Mouse (Mus musculus) kidney, adult 2 months (tissue): ENCODE measurements around the gene Atad3a. TPM values are rescaled to one million over a fixed set of nuclear protein-coding genes. Genes with fewer than 3 reads are reported as not detected.
A peak's percentile ranks its signal among the peaks of the same experiment; 100 is the strongest.
"Not testable (repeated sequence)": the region's sequence is repeated elsewhere in the genome, so short reads cannot be mapped to it uniquely, and the experiment has no call there.

Experiments
- DNase-seq: peaks from one replicate; pipeline ENCODE4 v3.0.0; 2021
- H3K27ac ChIP-seq: fragments of 200-500 bp; 2 replicates; pipeline ENCODE4 v1.5.1; 2012; ENCODE audit warnings: low read depth, low read length, control low read depth, inconsistent platforms; ENCODE audit not compliant: insufficient read depth
- H3K27me3 ChIP-seq: fragments of 200-500 bp; replicated peaks from 2 replicates; pipeline ENCODE4 v1.6.1; 2012; ENCODE audit warnings: mild to moderate bottlenecking, moderate library complexity, low read length, inconsistent platforms; ENCODE audit not compliant: control insufficient read depth, insufficient read depth
- H3K36me3 ChIP-seq: fragments of 200-500 bp; 2 replicates; pipeline ENCODE4 v1.6.1; 2012; ENCODE audit warnings: mild to moderate bottlenecking, moderate library complexity, low read length, inconsistent platforms; ENCODE audit not compliant: control insufficient read depth, insufficient read depth
- H3K4me1 ChIP-seq: fragments of 200-500 bp; 2 replicates; pipeline ENCODE4 v1.6.1; 2011; ENCODE audit warnings: low read length; ENCODE audit not compliant: control insufficient read depth, insufficient read depth
- H3K4me3 ChIP-seq: fragments of 200-500 bp; 2 replicates; pipeline ENCODE4 v1.5.1; 2011; ENCODE audit warnings: mild to moderate bottlenecking, low read depth, low read length, control low read depth; ENCODE audit not compliant: insufficient read depth
- CTCF ChIP-seq: fragments of 200-500 bp; conservative IDR thresholded peaks from 2 replicates; pipeline ENCODE4 v1.5.1; 2011; ENCODE audit warnings: low read depth, mild to moderate bottlenecking, control low read depth, low read length, moderate library complexity, mixed read lengths; ENCODE audit not compliant: insufficient read depth, insufficient read length
- POLR2A ChIP-seq: fragments of 200-500 bp; IDR thresholded peaks from one replicate; pipeline ENCODE4 v1.6.1; 2011; ENCODE audit warnings: low read depth, low read length, control low read depth
- WGBS: fragments of 180-500 bp; shearing (Covaris S2); methylation state at CpG from one replicate; pipeline ENCODE4 v1.1.7; 2018; 5-methylcytosine and 5-hydroxymethylcytosine counted together
- polyA plus RNA-seq: library from polyadenylated mRNA; depleted of rRNA; stranded (reverse); fragments of >200 nt; gene quantifications from 2 replicates; pipeline ENCODE4 v1.2.3, GENCODE M21; 2012

The Atad3a gene
- polyA plus RNA-seq, 1 experiment, result 130 TPM

DNA sequence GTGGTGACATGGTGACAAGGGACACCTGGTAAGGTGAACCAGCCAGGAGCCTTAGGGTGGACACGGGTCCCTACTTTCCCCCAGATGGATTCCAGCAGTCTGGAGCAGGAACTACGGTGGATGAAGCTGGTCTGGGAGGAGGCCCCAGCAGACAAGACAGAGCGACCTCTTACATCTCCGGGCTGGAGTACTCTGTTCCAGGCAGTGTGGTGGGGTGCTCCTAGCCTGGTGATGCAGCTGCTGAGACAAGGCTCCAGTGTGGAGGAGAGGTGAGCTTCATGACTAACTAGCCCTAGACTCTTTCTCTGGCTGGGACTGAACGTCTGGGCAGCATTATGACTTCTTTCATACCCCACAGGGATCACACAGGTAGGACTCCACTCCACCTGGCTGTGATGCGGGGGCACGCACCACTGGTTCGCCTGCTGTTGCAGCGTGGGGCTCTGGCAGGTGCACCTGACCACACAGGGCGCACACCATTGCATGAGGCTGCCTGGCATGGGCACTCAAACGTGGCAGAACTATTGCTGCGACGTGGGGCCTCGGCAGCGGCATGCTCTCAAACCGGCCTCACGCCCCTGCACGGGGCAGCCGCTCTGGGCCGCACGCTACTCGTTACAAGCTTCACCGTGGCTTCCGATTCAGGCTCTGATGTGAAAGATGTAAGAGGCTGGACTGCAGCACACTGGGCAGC is 30.5 kb upstream of the Atad3a start:
- H3K27me3 ChIP-seq, result no peaks in the 10 kb centered on the region
- peaks cover 12% of the 10 kb centered on the region; the same call in 1 of the 2 replicates for H3K4me1 ChIP-seq
- H3K36me3 ChIP-seq, result no peaks in the 10 kb centered on the region
- DNase-seq, result peak; percentile 57
- H3K27ac ChIP-seq, result peak overlapping the region; percentile 79
- TF ChIP-seq POLR2A (no peak), CTCF (no peak)
- H3K4me3 ChIP-seq, result peak overlapping the region; percentile 36
- WGBS, result 42% methylated on average over 24 of the region's 24 CpGs

DNA sequence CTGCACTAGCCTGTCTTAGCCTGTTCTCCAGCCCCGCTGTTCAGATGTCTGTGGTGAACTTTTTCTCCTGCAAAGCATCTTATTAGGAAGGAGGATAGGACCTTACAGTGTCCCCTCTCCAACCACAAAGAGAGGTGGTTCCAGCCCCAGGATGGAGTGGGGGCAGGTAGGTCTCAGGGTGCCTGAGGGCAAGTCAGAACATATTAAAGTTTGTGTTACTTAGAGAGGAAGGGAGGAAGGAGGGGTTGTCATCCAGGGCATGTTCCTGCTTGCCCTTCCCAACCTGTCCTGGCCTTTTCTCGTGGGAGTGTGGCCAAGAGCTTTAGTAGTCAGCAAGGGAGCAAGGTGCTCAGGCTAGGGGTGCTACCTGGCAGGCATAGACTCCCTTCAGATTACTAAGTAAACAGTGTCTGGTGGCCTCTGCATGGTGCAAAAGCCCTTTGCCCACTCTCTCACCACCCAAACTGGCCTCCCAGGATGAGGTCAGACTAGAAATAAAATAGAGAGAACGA is 29.8 kb upstream of the Atad3a start:
- TF ChIP-seq CTCF (no peak), POLR2A (no peak)
- no peak overlapping the region for H3K4me3 ChIP-seq
- no peaks in the 10 kb centered on the region for H3K27me3 ChIP-seq
- H3K36me3 ChIP-seq, result no peaks in the 10 kb centered on the region
- peak overlapping the region; percentile 79 for H3K27ac ChIP-seq
- H3K4me1 ChIP-seq, result peaks cover 12% of the 10 kb centered on the region; the same call in 1 of the 2 replicates
- peak; percentile 84 for DNase-seq
- 39% methylated on average over 3 of the region's 3 CpGs for WGBS

DNA sequence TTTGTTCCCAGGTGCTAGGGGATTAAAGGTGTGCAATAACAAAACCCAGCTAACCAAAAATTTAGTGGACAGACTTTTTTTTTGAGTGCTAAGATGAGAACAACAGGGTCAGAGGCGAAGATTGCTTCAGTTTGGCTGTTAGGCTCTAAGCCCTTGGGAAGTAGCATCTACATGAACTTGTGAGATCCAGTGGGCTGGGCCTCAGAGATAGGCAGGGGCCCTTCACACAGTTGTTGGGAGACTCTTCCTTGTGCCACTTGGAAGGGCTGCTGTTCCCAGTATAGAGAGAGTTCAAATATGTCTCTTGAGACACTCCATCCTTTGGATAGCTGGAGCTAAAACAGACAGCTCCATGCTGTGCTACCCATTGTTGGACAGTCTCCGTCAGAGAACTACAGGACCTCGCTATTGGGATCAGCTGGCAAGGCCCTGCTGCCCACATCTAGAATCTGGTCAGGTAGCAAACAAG is 29.2 kb upstream of the Atad3a start, which contains the start of gene Ankrd65:
Gene Ankrd65, plus strand, starts transcription at position 419 of the 469 bp plus-strand sequence.
- H3K27me3 ChIP-seq, result no peaks in the 10 kb centered on the region
- no peak for TF ChIP-seq POLR2A
- TF ChIP-seq CTCF, result no peak
- H3K4me3 ChIP-seq, result peak within 1 kb of the TSS; percentile 36; the same call in 1 of the 2 replicates
- H3K27ac ChIP-seq, result peak within 1 kb of the TSS; percentile 79
- H3K4me1 ChIP-seq, result peaks cover 12% of the 10 kb centered on the region; the same call in 1 of the 2 replicates
- WGBS, result 69% methylated on average over 3 of the region's 3 CpGs
- DNase-seq, result no peak
- no peaks in the 10 kb centered on the region for H3K36me3 ChIP-seq

DNA sequence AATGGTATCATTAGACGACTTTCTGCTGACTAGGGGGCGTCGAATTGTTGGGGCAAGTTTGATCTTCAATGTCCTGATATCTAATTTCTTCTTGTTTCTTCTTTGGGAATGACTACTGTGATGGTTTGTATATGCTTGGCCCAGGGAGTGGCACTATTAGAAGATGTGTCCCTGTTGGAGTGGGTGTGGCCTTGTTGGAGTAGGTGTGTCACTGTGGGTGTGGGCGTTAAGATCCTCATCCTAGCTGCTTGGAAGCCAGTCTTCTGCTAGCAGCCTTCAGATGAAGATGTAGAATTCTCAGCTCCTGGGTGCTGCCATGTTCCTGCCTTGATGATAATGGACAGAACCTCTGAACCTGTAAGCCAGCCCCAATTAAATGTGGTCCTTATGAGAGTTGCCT is 27.9 kb upstream of the Atad3a start:
- peaks cover 15% of the 10 kb centered on the region; the same call in 1 of the 2 replicates for H3K4me1 ChIP-seq
- 87% methylated on average over 4 of the region's 4 CpGs for WGBS
- not testable (repeated sequence) for H3K27me3 ChIP-seq, H3K36me3 ChIP-seq, DNase-seq, H3K4me3 ChIP-seq, H3K27ac ChIP-seq

DNA sequence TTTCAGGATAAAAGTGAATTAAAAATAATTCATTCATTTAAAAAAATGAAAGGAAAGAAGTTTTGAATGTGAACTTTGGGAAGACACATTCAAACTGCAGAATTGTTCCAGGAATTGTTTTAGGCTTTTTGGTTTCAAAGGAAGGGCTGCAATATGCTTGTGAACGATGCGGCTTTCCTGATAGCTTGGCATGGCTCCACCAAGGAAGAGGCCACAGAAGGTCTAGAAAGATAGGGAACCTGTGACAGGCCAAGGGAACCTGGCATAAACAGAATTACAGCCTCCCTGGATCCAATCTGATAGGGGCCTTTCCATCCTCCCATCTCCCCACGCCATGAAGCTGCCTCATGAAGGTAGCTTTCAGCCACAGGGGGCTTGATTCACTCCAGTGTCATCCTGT is 27.4 kb upstream of the Atad3a start:
- TF ChIP-seq POLR2A (no peak), CTCF (no peak)
- WGBS, result 83% methylated on average over 3 of the region's 3 CpGs
- no peaks in the 10 kb centered on the region for H3K36me3 ChIP-seq

DNA sequence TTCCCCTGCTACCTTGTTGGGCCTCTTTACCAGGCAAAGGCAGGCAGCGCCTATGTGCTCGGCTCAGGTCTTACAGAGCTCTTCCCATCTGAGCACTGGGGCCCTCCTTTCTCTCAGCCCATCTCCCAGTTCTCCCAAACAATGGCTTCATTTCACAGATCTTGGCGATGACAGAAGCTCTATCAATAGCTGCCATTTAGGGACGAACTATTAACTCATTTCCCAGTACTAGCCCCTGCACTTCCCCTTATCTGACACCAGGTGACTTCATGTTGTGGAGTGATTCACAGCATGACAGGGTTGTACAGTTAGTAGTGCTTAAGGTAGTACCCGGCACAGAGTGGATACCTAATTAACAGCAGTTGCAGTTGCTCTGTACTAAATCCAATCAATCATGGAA is 24.9 kb upstream of the Atad3a start, which contains the start of gene Tmem88b:
Gene Tmem88b, minus strand, starts transcription at position 56 of the 400 bp plus-strand sequence.
- Histone ChIP-seq H3K27me3 (no peaks in the 10 kb centered on the region), H3K4me3 (no peak within 1 kb of the TSS), H3K36me3 (no peaks in the 10 kb centered on the region), H3K27ac (no peak within 1 kb of the TSS; the same call in 1 of the 2 replicates), H3K4me1 (peaks cover 14% of the 10 kb centered on the region; the same call in 1 of the 2 replicates)
- no peak for DNase-seq
- no peak for TF ChIP-seq CTCF
- TF ChIP-seq POLR2A, result no peak
- 84% methylated on average over 5 of the region's 5 CpGs for WGBS

More for the DNA sequence above, 27.4 kb upstream of the Atad3a start:
- Histone ChIP-seq H3K27ac (no peak overlapping the region), H3K27me3 (no peaks in the 10 kb centered on the region), H3K4me3 (no peak overlapping the region), H3K4me1 (peaks cover 20% of the 10 kb centered on the region; the same call in 1 of the 2 replicates)
- DNase-seq, result no peak

DNA sequence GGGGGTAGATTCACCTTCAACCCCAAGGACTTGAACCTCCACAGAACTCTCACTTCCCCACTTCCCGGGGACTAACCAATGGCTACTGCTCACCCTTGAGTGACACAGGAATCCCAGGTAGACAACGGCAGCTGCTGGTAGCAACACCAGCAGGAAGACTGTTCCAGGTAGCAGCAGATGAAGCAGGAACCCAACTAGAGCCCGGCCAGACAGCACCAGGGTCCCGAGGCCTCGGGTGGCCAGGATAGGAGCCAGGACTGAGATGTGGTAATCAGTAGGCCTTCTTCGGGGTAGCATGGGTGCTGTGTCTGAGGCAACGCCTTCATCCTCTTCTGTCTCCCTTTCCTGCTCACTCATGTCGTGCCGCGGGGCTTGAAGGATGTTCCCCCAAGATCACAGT is 24.4 kb upstream of the Atad3a start:
- peaks cover 10% of the 10 kb centered on the region; the same call in 1 of the 2 replicates for H3K4me1 ChIP-seq
- H3K27ac ChIP-seq, result no peak overlapping the region
- no peak for DNase-seq
- H3K36me3 ChIP-seq, result no peaks in the 10 kb centered on the region
- TF ChIP-seq POLR2A (no peak), CTCF (no peak)
- no peaks in the 10 kb centered on the region for H3K27me3 ChIP-seq
- H3K4me3 ChIP-seq, result no peak overlapping the region
- WGBS, result 83% methylated on average over 10 of the region's 10 CpGs
